Mouse (Mus musculus): ENCODE results near the gene Nek2. TPM values are rescaled to one million over a fixed set of nuclear protein-coding genes. Genes with fewer than 3 reads are reported as not detected.

The Nek2 gene
- polyA plus RNA-seq (2014; fragmentation: Illumina TruSeq; extraction: RNeasy Lipid Tissue Mini Kit (QIAGEN cat#74804); ENCODE audit: insufficient read depth, low read depth, low replicate concordance), result 4.0 TPM

GRCm38 (mm10) chr1:191821326-191822091, at the start of gene Nek2:
Gene Nek2 (plus strand): TSS chr1:191821444.

Other genes with a start within 250 kb of the Nek2 start
- gene Dtl, start 245.9 kb upstream of the Nek2 start, polyA plus RNA-seq (2014; fragmentation: Illumina TruSeq; extraction: RNeasy Lipid Tissue Mini Kit (QIAGEN cat#74804); ENCODE audit: insufficient read depth, low read depth, low replicate concordance), result 0.34 TPM
- 6.7 TPM for gene Ints7, start 245.8 kb upstream of the Nek2 start, polyA plus RNA-seq (2014; fragmentation: Illumina TruSeq; extraction: RNeasy Lipid Tissue Mini Kit (QIAGEN cat#74804); ENCODE audit: insufficient read depth, low read depth, low replicate concordance)
- gene Lpgat1, start 103.6 kb upstream of the Nek2 start, polyA plus RNA-seq (2014; fragmentation: Illumina TruSeq; extraction: RNeasy Lipid Tissue Mini Kit (QIAGEN cat#74804); ENCODE audit: insufficient read depth, low read depth, low replicate concordance), result 13.2 TPM
- 11.5 TPM for gene Slc30a1, start 85.3 kb downstream of the Nek2 start, polyA plus RNA-seq (2014; fragmentation: Illumina TruSeq; extraction: RNeasy Lipid Tissue Mini Kit (QIAGEN cat#74804); ENCODE audit: insufficient read depth, low read depth, low replicate concordance)
- 3.3 TPM for gene Rd3, start 155.9 kb downstream of the Nek2 start, polyA plus RNA-seq (2014; fragmentation: Illumina TruSeq; extraction: RNeasy Lipid Tissue Mini Kit (QIAGEN cat#74804); ENCODE audit: insufficient read depth, low read depth, low replicate concordance)

Data from lung, adult 10 weeks (tissue).